Mouse (Mus musculus): ENCODE measurements around the gene Gm44502.

DNA sequence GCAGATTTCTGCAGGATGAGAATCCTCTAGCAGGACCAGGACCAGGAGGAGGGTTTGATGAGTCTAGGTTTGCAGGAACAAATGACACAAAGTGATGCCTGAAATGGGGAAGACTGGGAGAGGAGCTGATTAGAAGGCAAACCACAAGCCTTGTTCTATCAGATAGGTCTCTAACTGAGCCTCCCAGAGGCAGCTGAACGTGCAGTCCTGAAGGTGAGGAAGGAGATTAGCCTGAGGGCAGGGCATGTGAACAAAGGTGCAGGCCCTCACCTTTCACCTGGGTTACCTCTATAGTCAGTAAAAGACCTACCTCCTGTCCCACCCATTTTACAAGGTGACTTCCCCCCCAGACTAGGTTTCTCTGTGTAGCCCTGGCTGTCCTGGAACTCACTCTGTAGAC lies 29.8 kb downstream of the Gm44502 start:
- TF ChIP-seq CTCF (IDR thresholded peaks at IDR 0.05; ENCODE audit: insufficient read depth, low read length) (no peak), POLR2A (IDR thresholded peaks at IDR 0.05; ENCODE audit: borderline replicate concordance, extremely low read depth, low read depth, low read length) (no peak)
